8 mouse cellular contexts compared by ENCODE assay signal in the genomic region with DNA sequence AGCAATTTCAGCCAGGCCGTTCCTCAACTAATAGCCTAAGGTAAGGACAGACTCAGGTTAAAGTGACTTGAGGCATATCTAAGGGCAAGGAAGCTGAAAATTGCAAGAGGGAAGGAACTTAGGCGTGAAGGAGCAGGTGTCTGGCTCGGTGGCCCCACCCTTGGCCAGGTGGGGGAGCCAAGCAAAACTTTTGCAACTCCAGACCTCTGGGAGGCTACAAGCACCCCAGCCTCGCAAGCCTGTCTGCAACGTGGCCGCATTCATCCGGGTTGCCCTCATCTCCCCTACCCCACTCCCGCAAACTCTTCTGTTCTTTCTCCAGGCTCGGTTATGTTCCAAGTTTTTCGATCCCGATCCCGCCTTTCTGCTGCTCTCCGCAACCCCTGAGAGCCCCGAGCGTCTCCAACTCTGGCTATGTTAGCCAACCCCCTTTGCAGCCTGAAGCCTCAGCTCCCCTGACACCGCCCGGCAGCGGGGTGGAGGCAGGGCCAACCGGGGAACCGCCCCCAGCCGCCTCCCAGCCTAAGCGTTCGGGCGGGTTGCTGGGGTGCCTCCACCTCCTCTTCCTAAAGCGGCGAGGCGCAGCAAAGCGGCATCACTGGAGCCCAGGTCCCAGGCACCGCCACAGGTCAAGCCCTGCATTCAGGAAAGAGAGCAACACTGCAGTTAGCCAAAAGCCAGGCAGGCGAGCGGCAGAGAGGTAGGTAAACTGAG. TPM values are rescaled to one million over a fixed set of nuclear protein-coding genes. Genes with fewer than 3 reads are reported as not detected.
A peak's percentile ranks its signal among the peaks of the same experiment; 100 is the strongest.
DNase-seq lines count a peak whose midpoint lies in the region; ATAC-seq and TF ChIP-seq lines count a peak whose summit lies in the region.

A gene (plus strand): TSS at position 201 of the 714 bp plus-strand sequence.

- no peaks in the 10 kb centered on the region for H3K4me1 ChIP-seq in embryonic facial prominence, embryonic 13.5 days
- no peaks in the 10 kb centered on the region for H3K4me1 ChIP-seq in kidney, adult 2 months (ENCODE audit: control insufficient read depth, insufficient read depth, low read length)
- peaks cover 4% of the 10 kb centered on the region for H3K4me1 ChIP-seq in liver, adult 2 months (ENCODE audit: control insufficient read depth, insufficient read depth, low read length)
- H3K4me1 ChIP-seq in midbrain, postnatal 0 days (ENCODE audit: insufficient read depth, low read length): no peaks in the 10 kb centered on the region

- no peak within 1 kb of the TSS for H3K27ac ChIP-seq in embryonic facial prominence, embryonic 13.5 days
- no peak within 1 kb of the TSS for H3K27ac ChIP-seq in kidney, adult 2 months (ENCODE audit: insufficient read depth, low read depth, low read length)
- H3K27ac ChIP-seq in liver, adult 2 months (replicated peaks; ENCODE audit: insufficient read depth, low read depth, low read length): no peak within 1 kb of the TSS
- H3K27ac ChIP-seq in midbrain, postnatal 0 days (ENCODE audit: low read depth, low read length): no peak within 1 kb of the TSS

- no peak for TF ChIP-seq POLR2A in kidney, adult 2 months (IDR thresholded peaks at IDR 0.05; ENCODE audit: low read depth, low read length)
- TF ChIP-seq POLR2A in liver, adult 2 months (IDR thresholded peaks at IDR 0.05; ENCODE audit: extremely low read depth, insufficient read depth, low read length): no peak

- 26% methylated on average over 28 of the region's 31 CpGs for WGBS in embryonic facial prominence, embryonic 13.5 days
- 1% methylated on average over 31 of the region's 31 CpGs for WGBS in kidney, adult 2 months
- 2% methylated on average over 27 of the region's 31 CpGs for WGBS in liver, adult 2 months
- WGBS in midbrain, postnatal 0 days: 28% methylated on average over 29 of the region's 31 CpGs

- peak; percentile 32 for DNase-seq in layer of hippocampus, adult 11-12 months (ENCODE audit: low spot score)
- no peak for DNase-seq in layer of hippocampus, adult 9-10 months (ENCODE audit: low spot score)
- DNase-seq in heart, adult 8-10 months (ENCODE audit: low spot score): peak; percentile 8
- DNase-seq in kidney, adult 2 months: peak; percentile 41
- DNase-seq in liver, adult 2 months (ENCODE audit: extremely low read depth, low read depth, low spot score): peak; percentile 1
- DNase-seq in midbrain, postnatal 0 days (ENCODE audit: low spot score): no peak
- DNase-seq in spleen, postnatal 36 days (ENCODE audit: low spot score in 2 of 2): peak; percentile 79 to 83

- H3K36me3 ChIP-seq in embryonic facial prominence, embryonic 13.5 days: no peaks in the 10 kb centered on the region
- no peaks in the 10 kb centered on the region for H3K36me3 ChIP-seq in kidney, adult 2 months (ENCODE audit: control insufficient read depth, insufficient read depth, low read length)
- H3K36me3 ChIP-seq in liver, adult 2 months (ENCODE audit: control insufficient read depth, insufficient read depth, low read length): no peaks in the 10 kb centered on the region
- no peaks in the 10 kb centered on the region for H3K36me3 ChIP-seq in midbrain, postnatal 0 days (ENCODE audit: insufficient read depth, low read length)

- H3K4me2 ChIP-seq in embryonic facial prominence, embryonic 13.5 days: peak within 1 kb of the TSS; percentile 63
- peak within 1 kb of the TSS; percentile 84 for H3K4me2 ChIP-seq in midbrain, postnatal 0 days (ENCODE audit: low read depth, low read length, poor library complexity, severe bottlenecking)

- ATAC-seq in embryonic facial prominence, embryonic 13.5 days (ENCODE audit: insufficient number of reproducible peaks, insufficient read depth, low FRiP score, low TSS enrichment, low read depth): peak; percentile 81
- ATAC-seq in midbrain, postnatal 0 days (ENCODE audit: low FRiP score): 0 out of 2 replicates have a peak, but pooled peaks have one; percentile 38

- H3K27me3 ChIP-seq in embryonic facial prominence, embryonic 13.5 days: peaks cover 37% of the 10 kb centered on the region
- H3K27me3 ChIP-seq in kidney, adult 2 months (replicated peaks; ENCODE audit: control insufficient read depth, insufficient read depth, low read length): no peaks in the 10 kb centered on the region
- no peaks in the 10 kb centered on the region for H3K27me3 ChIP-seq in liver, adult 2 months (ENCODE audit: control insufficient read depth, insufficient read depth, low read length)
- H3K27me3 ChIP-seq in midbrain, postnatal 0 days (ENCODE audit: insufficient read depth, low read length): no peaks in the 10 kb centered on the region; the same call in 1 of the 2 replicates

- no peak for TF ChIP-seq CTCF in kidney, adult 2 months (conservative IDR thresholded peaks at IDR 0.05; ENCODE audit: insufficient read depth, insufficient read length, low read depth, low read length)
- no peak for TF ChIP-seq CTCF in liver, adult 2 months (IDR thresholded peaks at IDR 0.05; ENCODE audit: low read depth, low read length)
- TF ChIP-seq CTCF in midbrain, postnatal 0 days (IDR thresholded peaks at IDR 0.05): no peak

- H3K79me2 ChIP-seq in liver, adult 2 months (ENCODE audit: control insufficient read depth, insufficient read depth, low read length): no peaks in the 10 kb centered on the region

- H3K9me3 ChIP-seq in embryonic facial prominence, embryonic 13.5 days: no peaks in the 10 kb centered on the region
- no peaks in the 10 kb centered on the region for H3K9me3 ChIP-seq in midbrain, postnatal 0 days (ENCODE audit: low read length)

- peak within 1 kb of the TSS; percentile 54 for H3K4me3 ChIP-seq in embryonic facial prominence, embryonic 13.5 days
- peak within 1 kb of the TSS; percentile 48 for H3K4me3 ChIP-seq in kidney, adult 2 months (ENCODE audit: insufficient read depth, low read depth, low read length)
- H3K4me3 ChIP-seq in liver, adult 2 months (ENCODE audit: insufficient read depth, low read depth, low read length): peak within 1 kb of the TSS; percentile 54
- peak within 1 kb of the TSS; percentile 43 for H3K4me3 ChIP-seq in midbrain, postnatal 0 days (ENCODE audit: low read depth, low read length)

- H3K9ac ChIP-seq in embryonic facial prominence, embryonic 13.5 days: peak within 1 kb of the TSS; percentile 68
- H3K9ac ChIP-seq in liver, adult 2 months (ENCODE audit: low read depth, low read length): peak within 1 kb of the TSS; percentile 1; the same call in 1 of the 2 replicates
- no peak within 1 kb of the TSS for H3K9ac ChIP-seq in midbrain, postnatal 0 days (replicated peaks; ENCODE audit: low read length, poor library complexity, severe bottlenecking)

RNA-seq across cellular contexts. Expression of the gene that starts here (rescaled TPM):
- 13.9 and 18.6 TPM in 2 replicates for polyA plus RNA-seq in embryonic facial prominence, embryonic 13.5 days (2015; fragmentation: Nextera tagmentation; extraction: Ambion mirVana)
- total RNA-seq in heart, adult 8-10 months (2022): 1 to 10 TPM; 1.3 to 2.7 (median 1.9) TPM
- polyA plus RNA-seq in kidney, adult 2 months (2012; rRNA removed): 0.94 and 1.6 TPM in 2 replicates
- 0.28 and 0.34 TPM in 2 replicates for total RNA-seq in liver, adult 2 months (2014; rRNA removed)
- 0.11 and 0.15 TPM in 2 replicates for polyA plus RNA-seq in liver, adult 2 months (2012; rRNA removed)
- 0.44 and 1.2 TPM in 2 replicates for total RNA-seq in midbrain, postnatal 0 days (2014; rRNA removed)
- 0.52 and 1.1 TPM in 2 replicates for polyA plus RNA-seq in midbrain, postnatal 0 days (2015; fragmentation: Nextera tagmentation; extraction: Ambion mirVana)

Comparison
In these comparisons a context has a peak if more than half of its experiments do, and no peak if none do; other contexts are left out.
1. DNase-seq: peak in layer of hippocampus, adult 11-12 months (single experiment), heart, adult 8-10 months (single experiment), kidney, adult 2 months (single experiment) and spleen, postnatal 36 days (2 of 2); none in layer of hippocampus, adult 9-10 months (single experiment) and midbrain, postnatal 0 days (single experiment).
2. Peak in DNase-seq, H3K4me3 ChIP-seq and H3K9ac ChIP-seq in liver, adult 2 months; RNA of the gene not detected or under 1 TPM.
3. Peak in every context shown above with its lines, with median percentiles within 50 percentile points of each other: H3K4me3 ChIP-seq.